Comparison of ENCODE assay signal across 9 mouse cellular contexts in the genomic region with DNA sequence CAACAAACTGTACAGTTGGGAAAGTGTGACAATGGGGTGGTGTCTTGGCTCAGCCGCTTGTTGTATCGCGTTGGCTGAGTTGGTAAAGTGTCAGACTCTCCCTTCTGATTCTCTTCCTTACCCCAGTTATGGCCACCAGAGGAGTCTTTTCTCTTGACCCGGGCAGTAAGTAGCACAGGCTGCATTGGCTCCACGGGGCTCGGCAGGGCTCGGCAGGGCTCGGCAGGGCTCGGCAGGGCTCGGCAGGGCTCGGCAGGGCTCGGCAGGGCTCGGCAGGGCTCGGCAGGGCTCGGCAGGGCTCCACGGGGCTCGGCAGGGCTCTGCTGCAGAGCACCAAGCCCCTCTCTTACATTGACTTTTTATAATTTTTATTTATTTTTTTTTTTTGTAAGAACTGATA.
DNase-seq lines count a peak whose midpoint lies in the region; ATAC-seq lines count a peak whose summit lies in the region.
"Had no signal": no experiment of that assay in that cellular context is flagged by ENCODE, and none has a peak within 500 bp of the region (broad histone marks: within the 10 kb centered on the region; RNA-seq: fewer than 3 reads in every experiment).

No protein-coding gene starts in this region.

- peak; percentile 12 to 47 for DNase-seq in cerebellum, adult 18-20 months
- DNase-seq in cerebellum, adult 9-10 months, result no peak
- DNase-seq in testis, postnatal 10 days (ENCODE audit: low spot score), result peak; percentile 77
- DNase-seq in testis, postnatal 14 days (ENCODE audit: low spot score), result no peak
- DNase-seq in lung, postnatal 10 days, result peak; percentile 61
- peak; percentile 52 for DNase-seq in urinary bladder, postnatal 14 days (ENCODE audit: low spot score)
- no peak for DNase-seq in liver
- no peak for DNase-seq in liver, embryonic 11.5 days (ENCODE audit: low spot score)

- H3K36me3 ChIP-seq in liver, embryonic 11.5 days (ENCODE audit: control insufficient read depth, insufficient read depth, low read length), result no peaks in the 10 kb centered on the region

- H3K4me3 ChIP-seq in liver, embryonic 11.5 days (ENCODE audit: low read depth, low read length), result no peak overlapping the region
- H3K4me3 ChIP-seq: myocyte had no signal

- no peaks in the 10 kb centered on the region for H3K9me3 ChIP-seq in liver, embryonic 11.5 days (ENCODE audit: control insufficient read depth, low read length)

- ATAC-seq in liver, embryonic 11.5 days (replicated peaks; ENCODE audit: low FRiP score), result no peak

- WGBS in liver, embryonic 11.5 days, result 46% methylated on average over 17 of the region's 17 CpGs

- H3K4me1 ChIP-seq in liver, embryonic 11.5 days (replicated peaks; ENCODE audit: control insufficient read depth, insufficient read depth, low read length), result no peaks in the 10 kb centered on the region

- no peak overlapping the region for H3K27ac ChIP-seq in liver, embryonic 11.5 days (ENCODE audit: low read depth, low read length)

- H3K4me2 ChIP-seq in liver, embryonic 11.5 days, result no peak overlapping the region

- H3K27me3 ChIP-seq in liver, embryonic 11.5 days (replicated peaks; ENCODE audit: control insufficient read depth, insufficient read depth, low read length), result no peaks in the 10 kb centered on the region

- H3K9ac ChIP-seq in liver, embryonic 11.5 days (ENCODE audit: low read depth, low read length), result no peak overlapping the region

Comparison
In these comparisons a context has a peak if more than half of its experiments do, and no peak if none do; other contexts are left out.
1. DNase-seq: peak in cerebellum, adult 18-20 months (2 of 2), testis, postnatal 10 days (single experiment), lung, postnatal 10 days (single experiment) and urinary bladder, postnatal 14 days (single experiment); none in cerebellum, adult 9-10 months (single experiment), testis, postnatal 14 days (single experiment), liver (single experiment) and liver, embryonic 11.5 days (single experiment).